Mouse (Mus musculus) small intestine, adult 2 months (tissue): ENCODE data around the gene Il4ra.

Experiments used
- CTCF ChIP-seq: fragments of 200-500 bp; IDR thresholded peaks from 2 replicates; pipeline ENCODE4 v1.5.1; 2012; ENCODE audit warnings: low read depth, mild to moderate bottlenecking, control low read depth, inconsistent platforms, low read length, moderate library complexity, mixed read lengths; ENCODE audit not compliant: insufficient replicate concordance, insufficient read length; ENCODE audit errors: extremely low read depth
- POLR2A ChIP-seq: fragments of 200-500 bp; IDR thresholded peaks from 2 replicates; pipeline ENCODE4 v1.6.1; 2012; ENCODE audit warnings: low read depth, mild to moderate bottlenecking, control low read depth, inconsistent platforms, low read length, moderate library complexity

DNA sequence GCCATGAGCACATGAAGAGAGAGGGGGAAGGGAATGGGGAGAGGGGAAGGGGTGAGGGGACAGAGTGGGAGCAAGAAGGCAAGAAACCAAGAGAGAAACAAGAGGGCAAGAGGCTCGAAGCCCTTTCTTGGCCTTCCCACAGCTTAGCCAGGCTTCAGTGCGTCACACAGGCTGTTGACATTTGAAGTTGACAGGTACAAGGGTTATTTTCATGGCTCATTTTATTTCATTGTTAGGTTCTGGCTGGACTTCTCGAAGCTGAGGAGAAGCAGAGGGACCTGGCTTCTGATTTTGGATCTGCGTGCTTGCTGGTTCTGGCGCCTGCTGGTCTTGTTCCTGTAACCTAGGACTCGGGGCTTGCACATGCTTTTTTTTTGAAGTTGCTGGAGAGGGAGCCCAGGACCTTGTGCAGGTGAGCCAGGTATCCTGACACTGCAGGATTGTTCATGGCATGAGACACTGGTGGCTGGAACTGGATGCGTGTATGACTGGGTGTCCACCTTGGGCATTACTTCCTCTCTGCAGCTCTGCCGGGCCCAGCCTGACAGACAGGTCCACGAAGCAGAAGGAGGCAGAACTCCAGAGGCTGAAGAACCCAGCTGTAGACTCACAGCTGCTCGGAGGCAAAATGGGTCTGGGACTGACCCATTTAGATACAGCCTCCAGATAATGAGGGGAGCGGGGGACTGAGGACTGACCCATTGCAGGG lies 12.6 kb downstream of the Il4ra start:
- TF ChIP-seq CTCF (no peak), POLR2A (no peak)
